In the genomic region with DNA sequence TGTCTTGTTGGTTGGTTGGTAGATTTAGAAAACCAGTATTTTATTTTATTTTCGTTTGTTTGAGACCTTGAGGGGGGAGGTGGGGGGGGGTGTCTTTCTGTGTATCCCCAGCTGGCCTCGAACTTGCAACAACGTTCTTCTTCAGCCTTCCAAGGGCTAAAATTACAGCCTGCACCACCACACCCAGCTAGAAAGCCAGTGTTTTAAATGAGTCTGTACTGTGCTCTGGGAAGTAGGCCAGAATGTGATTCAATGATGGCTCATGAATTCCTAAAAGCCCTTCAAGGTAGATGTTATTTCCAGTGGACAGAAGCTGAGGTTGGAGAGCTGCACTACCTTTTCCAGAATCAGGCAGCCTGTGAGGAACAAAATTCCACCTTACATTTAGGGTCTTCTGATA, we compare ENCODE assay signal across 8 mouse cellular contexts. TPM values are rescaled to one million over a fixed set of nuclear protein-coding genes. Genes with fewer than 3 reads are reported as not detected.
DNase-seq lines count a peak whose midpoint lies in the region; ATAC-seq and TF ChIP-seq lines count a peak whose summit lies in the region.

No protein-coding gene starts in this region.

- peaks cover 54% of the 10 kb centered on the region for H3K4me1 ChIP-seq in heart, embryonic 13.5 days
- peaks cover 6 to 58% of the 10 kb centered on the region in 2 experiments for H3K4me1 ChIP-seq in CH12.LX (ENCODE audit: control insufficient read depth in 1 of 2, insufficient read depth in 2 of 2)
- peaks cover 3% of the 10 kb centered on the region; the same call in 1 of the 2 replicates for H3K4me1 ChIP-seq in cortical plate, adult 2 months (ENCODE audit: control insufficient read depth, insufficient read depth, low read length)
- peaks cover 31% of the 10 kb centered on the region for H3K4me1 ChIP-seq in limb, embryonic 15.5 days

- ATAC-seq in heart, embryonic 13.5 days (ENCODE audit: extremely low read depth, insufficient number of reproducible peaks, low FRiP score, low TSS enrichment), result no peak
- ATAC-seq in limb, embryonic 15.5 days (ENCODE audit: insufficient number of reproducible peaks, low FRiP score, low TSS enrichment, low read depth), result no peak

- TF ChIP-seq CTCF in CH12.LX (conservative IDR thresholded peaks at IDR 0.05 in 1 of 2, IDR thresholded peaks at IDR 0.05 in 1 of 2; ENCODE audit: low read depth in 2 of 2, low read length in 2 of 2), result no peak
- no peak for TF ChIP-seq CTCF in cortical plate, adult 2 months (IDR thresholded peaks at IDR 0.05; ENCODE audit: extremely low read depth, insufficient read depth, low read length)

- H3K36me3 ChIP-seq in heart, embryonic 13.5 days, result peaks cover 11% of the 10 kb centered on the region
- peaks cover 23 to 51% of the 10 kb centered on the region in 2 experiments for H3K36me3 ChIP-seq in CH12.LX (replicated peaks in 1 of 2; ENCODE audit: control insufficient read depth in 1 of 2, insufficient read depth in 1 of 2, low read length in 1 of 2)
- H3K36me3 ChIP-seq in limb, embryonic 15.5 days, result peaks cover 15% of the 10 kb centered on the region

- DNase-seq in heart, adult 9 months (ENCODE audit: low spot score in 2 of 2), result no peak
- DNase-seq in CH12.LX (ENCODE audit: extremely low read depth), result peak; percentile 51
- DNase-seq in urinary bladder, adult 2 months (ENCODE audit: low spot score), result no peak
- no peak for DNase-seq in layer of hippocampus, postnatal 25 days (ENCODE audit: extremely low spot score in 1 of 2, low spot score in 1 of 2)
- DNase-seq in T-cell, adult 2 months (ENCODE audit: low spot score), result no peak

- H3K79me2 ChIP-seq in CH12.LX (replicated peaks; ENCODE audit: control insufficient read depth, extremely low read depth, insufficient read depth, poor library complexity, severe bottlenecking), result peaks cover 37% of the 10 kb centered on the region

- in situ Hi-C loops in CH12.LX (cut with MboI; ENCODE audit: low pct_ligation_motif_present, low pct_unique_long_range_greater_than_20kb, low sequenced_read_pairs), result no loop called here

- H3K27ac ChIP-seq in heart, embryonic 13.5 days (replicated peaks), result peak overlapping the region; percentile 89
- H3K27ac ChIP-seq in CH12.LX (ENCODE audit: insufficient read depth, low read depth), result peak overlapping the region; percentile 53; the same call in 1 of the 2 replicates
- H3K27ac ChIP-seq in cortical plate, adult 2 months (ENCODE audit: insufficient read depth, low read length), result peak overlapping the region; percentile 85; the same call in 1 of the 2 replicates
- peak overlapping the region; percentile 80 for H3K27ac ChIP-seq in limb, embryonic 15.5 days

- WGBS in heart, embryonic 13.5 days, result 71% methylated on average over 3 of the region's 3 CpGs
- 53% methylated on average over 3 of the region's 3 CpGs for WGBS in limb, embryonic 15.5 days

- H3K4me3 ChIP-seq in heart, embryonic 13.5 days, result peak overlapping the region; percentile 13; the same call in 1 of the 2 replicates
- H3K4me3 ChIP-seq in CH12.LX (replicated peaks in 1 of 3; ENCODE audit: low read depth in 2 of 3, low read length in 2 of 3, poor library complexity in 1 of 3), result peak overlapping the region; percentile 55 to 85 (median 56)
- H3K4me3 ChIP-seq in cortical plate, adult 2 months (ENCODE audit: insufficient read depth, low read length), result no peak overlapping the region
- H3K4me3 ChIP-seq in limb, embryonic 15.5 days, result no peak overlapping the region

- dilution Hi-C loops in CH12.LX (cut with MboI; ENCODE audit: extremely low pct_ligation_motif_present, extremely low pct_unique_long_range_greater_than_20kb, low sequenced_read_pairs), result no loop called here

- H3K9ac ChIP-seq in heart, embryonic 13.5 days, result peak overlapping the region; percentile 78
- peak overlapping the region; percentile 99 for H3K9ac ChIP-seq in CH12.LX (ENCODE audit: insufficient read depth, low read depth)
- H3K9ac ChIP-seq in limb, embryonic 15.5 days, result no peak overlapping the region

- H3K9me3 ChIP-seq in heart, embryonic 13.5 days, result no peaks in the 10 kb centered on the region
- H3K9me3 ChIP-seq in CH12.LX (replicated peaks; ENCODE audit: low read length), result no peaks in the 10 kb centered on the region
- H3K9me3 ChIP-seq in limb, embryonic 15.5 days, result no peaks in the 10 kb centered on the region

- no peak for TF ChIP-seq EP300 in CH12.LX (IDR thresholded peaks at IDR 0.05; ENCODE audit: low read length)

- TF ChIP-seq RAD21 in CH12.LX (IDR thresholded peaks at IDR 0.05; ENCODE audit: low read depth, low read length), result no peak

- H3K4me2 ChIP-seq in heart, embryonic 13.5 days, result peak overlapping the region; percentile 72
- peak overlapping the region; percentile 86 for H3K4me2 ChIP-seq in CH12.LX (ENCODE audit: insufficient read depth, low read depth, poor library complexity, severe bottlenecking)
- H3K4me2 ChIP-seq in limb, embryonic 15.5 days, result peak overlapping the region; percentile 49; the same call in 1 of the 2 replicates

- no peaks in the 10 kb centered on the region for H3K27me3 ChIP-seq in heart, embryonic 13.5 days (replicated peaks)
- H3K27me3 ChIP-seq in CH12.LX (replicated peaks), result no peaks in the 10 kb centered on the region
- no peaks in the 10 kb centered on the region for H3K27me3 ChIP-seq in limb, embryonic 15.5 days

- TF ChIP-seq POLR2A in CH12.LX (IDR thresholded peaks at IDR 0.05; ENCODE audit: low read depth, low read length), result no peak
- TF ChIP-seq POLR2A in cortical plate, adult 2 months (IDR thresholded peaks at IDR 0.05; ENCODE audit: extremely low read depth, insufficient read depth, low read length), result no peak

TF ChIP-seq in CH12.LX, 34 proteins besides CTCF, POLR2A, EP300 and RAD21 (continues in another document):
- TF ChIP-seq ZC3H11A (IDR thresholded peaks at IDR 0.05; ENCODE audit: low read depth, low read length) (no peak), TBP (conservative IDR thresholded peaks at IDR 0.05; ENCODE audit: low read depth, low read length) (peak; percentile 97), KAT2A (IDR thresholded peaks at IDR 0.05; ENCODE audit: insufficient replicate concordance, low read length) (no peak), SIN3A (IDR thresholded peaks at IDR 0.05; ENCODE audit: low read length) (no peak), SMC3 (IDR thresholded peaks at IDR 0.05; ENCODE audit: low read depth, low read length) (no peak), NRF1 (IDR thresholded peaks at IDR 0.05; ENCODE audit: low read depth, low read length) (no peak), BHLHE40 (IDR thresholded peaks at IDR 0.05; ENCODE audit: low read depth, low read length) (no peak), ETS1 (conservative IDR thresholded peaks at IDR 0.05; ENCODE audit: low read depth, low read length) (no peak), JUN (IDR thresholded peaks at IDR 0.05; ENCODE audit: insufficient read depth, low read depth, low read length) (no peak), MEF2A (IDR thresholded peaks at IDR 0.05; ENCODE audit: borderline replicate concordance, low read depth, low read length) (no peak)

RNA-seq across cellular contexts. Expression of a gene that starts 2.0 kb away (rescaled TPM):
- 5.7 and 6.2 TPM in 2 replicates for polyA plus RNA-seq in heart, embryonic 13.5 days (2015; fragmentation: Nextera tagmentation; extraction: Ambion mirVana)
- total RNA-seq in CH12.LX (2012; rRNA removed) (31.4 and 33.3 TPM in 2 replicates), CH12.LX (2014; rRNA removed) (28.8 and 33.0 TPM in 2 replicates)
- polyA plus RNA-seq in CH12.LX (2012; ENCODE audit: insufficient read length, low read depth), result 27.0 and 31.6 TPM in 2 replicates
- polyA plus RNA-seq in cortical plate, adult 2 months (2012; rRNA removed), result 10.7 and 11.9 TPM in 2 replicates
- polyA plus RNA-seq in limb, embryonic 15.5 days (2015; fragmentation: Nextera tagmentation; extraction: Ambion mirVana), result 11.7 and 12.2 TPM in 2 replicates
- polyA plus RNA-seq in urinary bladder, adult 2 months (2012; rRNA removed), result 4.1 and 4.5 TPM in 2 replicates
- total RNA-seq in layer of hippocampus, postnatal 25 days (2021), result 10 to 100 TPM; 13.2 to 14.7 TPM

RNA-seq across cellular contexts. Expression of a gene that starts 18.2 kb away (rescaled TPM):
- polyA plus RNA-seq in heart, embryonic 13.5 days (2015; fragmentation: Nextera tagmentation; extraction: Ambion mirVana), result 2.8 and 3.0 TPM in 2 replicates
- total RNA-seq in CH12.LX (2012; rRNA removed) (25.9 and 38.9 TPM in 2 replicates), CH12.LX (2014; rRNA removed) (16.4 and 20.2 TPM in 2 replicates)
- 50.4 and 51.8 TPM in 2 replicates for polyA plus RNA-seq in CH12.LX (2012; ENCODE audit: insufficient read length, low read depth)
- 22.6 and 22.9 TPM in 2 replicates for polyA plus RNA-seq in cortical plate, adult 2 months (2012; rRNA removed)
- 5.0 and 5.8 TPM in 2 replicates for polyA plus RNA-seq in limb, embryonic 15.5 days (2015; fragmentation: Nextera tagmentation; extraction: Ambion mirVana)
- 28.4 and 29.3 TPM in 2 replicates for polyA plus RNA-seq in urinary bladder, adult 2 months (2012; rRNA removed)
- 10 to 100 TPM; 52.3 to 53.3 TPM for total RNA-seq in layer of hippocampus, postnatal 25 days (2021)

RNA-seq across cellular contexts. Expression of a gene that starts 32.7 kb away (rescaled TPM):
- 12.0 and 14.3 TPM in 2 replicates for polyA plus RNA-seq in heart, embryonic 13.5 days (2015; fragmentation: Nextera tagmentation; extraction: Ambion mirVana)
- total RNA-seq in CH12.LX (2012; rRNA removed) (60.9 and 62.6 TPM in 2 replicates), CH12.LX (2014; rRNA removed) (50.2 and 51.4 TPM in 2 replicates)
- polyA plus RNA-seq in CH12.LX (2012; ENCODE audit: insufficient read length, low read depth), result 68.4 and 75.1 TPM in 2 replicates
- polyA plus RNA-seq in cortical plate, adult 2 months (2012; rRNA removed), result 40.7 and 46.3 TPM in 2 replicates
- 27.8 and 34.6 TPM in 2 replicates for polyA plus RNA-seq in limb, embryonic 15.5 days (2015; fragmentation: Nextera tagmentation; extraction: Ambion mirVana)
- polyA plus RNA-seq in urinary bladder, adult 2 months (2012; rRNA removed), result 59.4 and 76.0 TPM in 2 replicates
- 10 to 100 TPM; 79.5 to 90.4 TPM for total RNA-seq in layer of hippocampus, postnatal 25 days (2021)

RNA-seq across cellular contexts. Expression of a gene that starts 32.8 kb away (rescaled TPM):
- 7.8 and 8.7 TPM in 2 replicates for polyA plus RNA-seq in heart, embryonic 13.5 days (2015; fragmentation: Nextera tagmentation; extraction: Ambion mirVana)
- 24.3 and 27.4 TPM in 2 replicates for total RNA-seq in CH12.LX (2012; rRNA removed)
- total RNA-seq in CH12.LX (2014; rRNA removed), result 6.3 and 7.1 TPM in 2 replicates
- 9.7 and 11.3 TPM in 2 replicates for polyA plus RNA-seq in CH12.LX (2012; ENCODE audit: insufficient read length, low read depth)
- 17.1 and 21.1 TPM in 2 replicates for polyA plus RNA-seq in cortical plate, adult 2 months (2012; rRNA removed)
- polyA plus RNA-seq in limb, embryonic 15.5 days (2015; fragmentation: Nextera tagmentation; extraction: Ambion mirVana), result 6.5 and 7.6 TPM in 2 replicates
- polyA plus RNA-seq in urinary bladder, adult 2 months (2012; rRNA removed), result 30.9 and 36.8 TPM in 2 replicates
- 10 to 100 TPM in 1 of 2 experiments, 1 to 10 TPM in 1; 9.1 to 10.2 TPM for total RNA-seq in layer of hippocampus, postnatal 25 days (2021)

RNA-seq across cellular contexts. Expression of a gene that starts 36.7 kb away (rescaled TPM):
- polyA plus RNA-seq in heart, embryonic 13.5 days (2015; fragmentation: Nextera tagmentation; extraction: Ambion mirVana), result 2.0 and 2.6 TPM in 2 replicates
- 35.0 and 36.5 TPM in 2 replicates for total RNA-seq in CH12.LX (2012; rRNA removed)
- 5.6 and 6.9 TPM in 2 replicates for total RNA-seq in CH12.LX (2014; rRNA removed)
- polyA plus RNA-seq in CH12.LX (2012; ENCODE audit: insufficient read length, low read depth), result 104 and 118 TPM in 2 replicates
- polyA plus RNA-seq in cortical plate, adult 2 months (2012; rRNA removed), result 125 and 133 TPM in 2 replicates
- polyA plus RNA-seq in limb, embryonic 15.5 days (2015; fragmentation: Nextera tagmentation; extraction: Ambion mirVana), result 2.4 and 3.0 TPM in 2 replicates
- polyA plus RNA-seq in urinary bladder, adult 2 months (2012; rRNA removed), result 6.4 and 6.6 TPM in 2 replicates
- total RNA-seq in layer of hippocampus, postnatal 25 days (2021), result 100 to 1,000 TPM; 127 to 147 TPM

Comparison
In these comparisons a context has a peak if more than half of its experiments do, and no peak if none do; other contexts are left out.
1. H3K4me3 ChIP-seq: peak in heart, embryonic 13.5 days (single experiment) and CH12.LX (3 of 3); none in cortical plate, adult 2 months (single experiment) and limb, embryonic 15.5 days (single experiment).
2. Peak in every context shown above with its lines, with median percentiles within 50 percentile points of each other: H3K27ac ChIP-seq and H3K4me2 ChIP-seq.